Mouse (Mus musculus) lung, postnatal 0 days (tissue): Measurements from ENCODE around the gene N4bp2.

Source experiments
- CTCF ChIP-seq: IDR thresholded peaks from 2 replicates; pipeline ENCODE4 v1.5.1; 2016; ENCODE audit warnings: antibody characterized with exemption, mild to moderate bottlenecking
- EP300 ChIP-seq: IDR thresholded peaks from 2 replicates; pipeline ENCODE4 v1.6.1; 2016; ENCODE audit warnings: antibody characterized with exemption, mild to moderate bottlenecking, control low read depth

- TF ChIP-seq CTCF (no peak), EP300 (no peak)
These were observed 63.8 kb downstream of the N4bp2 start for GRCm38 (mm10) chr5:65827102-65827501.
